Mouse (Mus musculus) 3134 (cell line): Measurements from ENCODE around the gene Sel1l3.

Experiments used
- DNase-seq: peaks from one replicate; pipeline ENCODE4 v3.0.0-alpha.2; 2011; ENCODE audit warnings: low spot score; ENCODE audit not compliant: insufficient read length; ENCODE audit errors: extremely low read depth

The Sel1l3 gene

DNA sequence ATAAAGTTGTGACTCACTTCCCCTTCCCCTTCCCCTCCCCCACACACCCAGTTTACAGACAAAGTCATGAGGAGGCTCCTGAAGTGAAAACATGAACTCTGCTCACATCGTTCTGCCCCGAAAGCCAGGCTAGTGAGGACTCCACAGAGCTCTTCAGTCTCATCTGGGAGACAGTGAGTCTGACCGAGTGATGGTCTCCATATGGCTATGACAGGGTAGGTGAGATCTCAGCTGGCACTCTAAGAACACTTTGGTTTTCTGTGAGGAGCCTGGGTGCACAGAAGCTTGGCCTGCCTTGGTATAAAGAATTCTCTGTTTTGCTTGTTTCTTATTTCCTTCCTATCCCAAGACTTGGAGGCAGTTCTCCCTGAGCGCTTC lies 67.1 kb downstream of the Sel1l3 start:
- no peak for DNase-seq

DNA sequence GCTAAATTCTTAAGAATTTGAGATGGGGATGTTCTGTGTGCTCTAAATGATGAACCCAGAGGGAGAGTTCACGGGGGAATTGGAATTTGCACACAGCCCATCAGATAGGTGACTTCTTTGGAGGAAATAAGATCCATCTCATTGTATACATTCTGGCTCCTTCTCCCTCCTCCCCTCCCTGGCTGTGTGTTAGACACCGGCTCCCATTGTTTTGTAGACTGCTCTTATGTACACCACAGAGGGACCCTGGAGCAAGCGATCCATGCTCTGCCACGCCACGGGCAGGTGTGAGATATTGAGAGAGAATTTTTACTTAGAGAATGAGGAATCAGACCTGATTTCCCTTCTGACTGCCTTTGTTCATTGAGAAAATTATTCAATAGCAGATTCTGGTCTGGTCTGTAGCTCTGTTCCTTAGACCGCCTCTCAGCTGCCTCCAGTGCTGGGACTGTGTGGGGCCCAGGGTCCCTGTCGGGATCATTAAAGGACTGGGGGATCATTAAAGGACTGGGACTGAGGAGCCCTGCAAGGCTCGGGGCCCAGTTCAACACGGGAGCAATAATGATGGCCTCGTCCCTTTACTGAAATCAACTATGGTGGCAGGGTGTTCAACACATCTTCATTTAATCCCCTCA lies 67.6 kb downstream of the Sel1l3 start:
- no peak for DNase-seq

DNA sequence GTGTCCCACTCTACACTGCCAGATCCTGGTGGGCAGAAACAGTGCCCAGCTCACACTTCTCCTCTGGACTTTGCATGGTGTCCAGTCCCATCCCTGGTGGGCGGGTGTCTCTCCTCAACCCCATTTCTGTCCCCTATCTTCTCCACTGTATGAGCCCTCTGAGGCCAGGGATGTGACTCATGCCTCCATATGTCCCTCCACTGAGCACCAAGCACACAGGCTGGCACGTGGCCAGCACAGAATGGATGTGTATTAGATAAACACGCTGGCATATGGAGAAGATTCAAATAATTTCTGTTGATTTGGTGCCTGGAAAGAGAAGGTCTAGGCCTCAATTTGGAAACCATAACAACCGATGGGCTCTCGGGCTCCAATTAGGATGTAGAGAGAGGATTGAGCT lies 71.1 kb downstream of the Sel1l3 start:
- DNase-seq: no peak

DNA sequence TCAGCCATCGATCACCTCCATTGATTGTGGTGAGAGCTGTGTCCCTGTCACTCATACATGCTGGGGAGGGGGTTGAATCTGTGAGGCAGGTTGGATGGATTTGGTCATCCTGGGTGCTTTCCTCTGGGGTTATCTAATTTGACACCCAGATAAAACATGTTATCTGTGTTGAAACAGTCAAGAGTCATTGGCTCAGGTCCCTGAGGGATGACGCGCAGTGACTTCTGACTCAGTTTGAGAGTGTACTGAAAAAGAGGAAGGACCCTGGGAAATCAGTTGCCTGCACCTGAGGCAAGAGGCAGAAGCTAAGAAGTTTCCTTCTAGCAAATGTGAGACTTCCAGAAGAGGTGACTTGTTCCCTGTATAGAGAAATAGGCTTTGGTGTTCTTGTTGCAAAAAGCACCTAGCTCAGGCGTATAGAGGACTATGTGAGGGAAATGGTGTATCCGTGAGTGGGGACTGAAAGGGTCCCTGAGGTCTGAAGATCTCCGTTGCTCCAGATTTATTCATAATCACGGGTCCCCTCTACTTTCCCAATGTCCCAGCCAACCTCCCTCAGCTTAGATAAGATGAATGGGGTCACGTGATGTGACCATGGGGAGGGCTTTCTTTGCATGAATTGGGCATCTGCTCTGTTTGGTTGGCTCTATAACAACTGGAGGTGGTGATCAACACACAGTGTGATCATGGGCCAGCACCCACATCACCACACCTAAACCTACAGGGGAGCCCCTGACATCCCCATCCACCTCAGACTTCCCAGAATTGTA lies 73.4 kb downstream of the Sel1l3 start:
- DNase-seq: no peak

DNA sequence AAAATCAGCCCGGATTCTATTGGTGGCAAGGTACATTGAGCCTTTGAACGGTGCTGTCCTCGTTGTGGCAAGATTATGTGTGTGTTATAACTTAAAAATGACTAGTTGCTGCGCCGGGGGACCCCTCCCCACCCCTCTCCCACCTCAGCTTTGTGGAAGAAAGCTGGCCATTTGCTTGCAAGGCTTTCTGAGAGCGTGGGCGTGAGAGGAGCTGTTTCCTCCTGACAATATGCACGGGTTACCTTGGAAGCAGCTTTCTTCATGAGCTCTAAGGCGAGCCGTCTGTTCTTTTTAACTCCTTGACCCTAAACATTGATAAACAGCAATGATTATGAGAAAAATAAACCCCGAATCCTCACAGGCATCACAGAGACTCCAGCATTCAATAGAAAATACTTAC lies 74.2 kb downstream of the Sel1l3 start:
- no peak for DNase-seq

DNA sequence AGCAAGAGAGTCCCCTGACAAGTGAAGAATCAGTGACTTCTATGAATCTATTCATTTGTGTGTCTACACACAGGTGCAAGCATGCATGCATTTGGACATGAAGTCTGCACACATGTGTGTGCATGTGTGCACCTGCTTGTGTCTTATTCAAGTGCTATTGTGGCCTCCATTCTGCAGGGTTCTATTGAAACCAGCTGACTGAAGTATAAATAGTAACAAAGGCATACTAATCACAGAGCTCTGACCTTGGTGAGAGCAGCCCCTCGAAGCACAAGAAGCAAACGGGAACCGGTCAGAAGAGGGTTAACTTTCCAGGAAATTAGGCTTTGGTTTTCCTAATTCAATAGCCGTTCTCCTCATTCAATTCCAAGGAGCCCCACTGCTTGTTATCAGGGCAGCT lies 74.6 kb downstream of the Sel1l3 start:
- DNase-seq: no peak

DNA sequence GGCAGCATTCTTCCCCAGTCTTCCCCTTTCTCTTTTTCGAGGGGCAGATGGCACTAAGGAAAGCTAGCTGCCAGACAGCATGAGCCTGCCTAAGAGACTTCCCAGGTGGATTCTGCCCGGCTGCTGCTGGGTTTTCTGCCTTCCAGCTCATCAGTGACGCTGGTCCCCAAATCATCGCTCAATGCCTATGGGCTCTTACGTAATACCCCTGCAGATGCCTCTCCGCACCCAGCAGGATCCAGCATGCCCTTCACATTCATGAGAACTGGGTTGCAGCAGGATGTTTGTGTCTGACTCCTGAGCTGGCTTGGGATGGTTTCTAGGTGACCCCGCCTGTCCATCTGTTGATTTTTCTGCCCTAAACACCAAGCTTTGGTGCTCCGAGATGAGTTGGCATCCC lies 75.7 kb downstream of the Sel1l3 start:
- no peak for DNase-seq

DNA sequence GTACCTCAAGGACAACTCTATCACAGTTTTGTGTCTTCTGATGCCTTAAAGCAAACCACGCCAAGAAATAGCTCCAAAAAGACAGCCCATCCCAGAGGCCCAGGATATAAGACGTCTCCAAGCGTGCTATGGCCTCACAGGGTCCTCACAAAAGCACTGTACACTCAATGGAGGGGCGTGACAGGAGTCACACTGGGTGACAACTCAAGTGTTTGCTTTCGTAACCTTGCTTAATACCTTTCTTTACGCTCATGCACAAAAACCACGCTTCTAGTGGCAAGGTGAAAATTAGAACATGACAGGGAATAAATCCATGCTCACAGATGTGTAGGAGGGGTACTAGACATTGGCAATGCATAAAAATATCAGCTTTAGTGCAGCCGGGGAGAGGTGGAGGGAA lies 77.7 kb downstream of the Sel1l3 start:
- no peak for DNase-seq

DNA sequence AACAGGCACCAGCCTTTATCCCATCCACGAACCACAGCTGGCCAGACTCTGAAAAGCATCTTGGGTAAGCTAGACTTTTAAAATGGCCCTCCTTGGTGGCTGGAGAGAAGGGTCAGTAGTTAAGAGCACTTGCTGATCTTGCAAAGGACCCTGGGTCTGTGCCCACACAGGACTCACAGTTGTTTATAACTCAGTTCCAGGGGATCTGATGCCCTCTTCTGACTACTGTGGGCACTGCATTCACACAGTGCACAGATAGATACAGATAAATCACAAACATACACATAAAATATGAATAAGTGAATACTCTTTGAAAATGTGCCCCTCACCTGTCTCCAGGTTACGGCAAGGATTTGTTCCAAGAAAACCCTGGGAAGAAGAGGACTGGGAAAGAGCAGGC lies 79.7 kb downstream of the Sel1l3 start:
- DNase-seq: no peak

DNA sequence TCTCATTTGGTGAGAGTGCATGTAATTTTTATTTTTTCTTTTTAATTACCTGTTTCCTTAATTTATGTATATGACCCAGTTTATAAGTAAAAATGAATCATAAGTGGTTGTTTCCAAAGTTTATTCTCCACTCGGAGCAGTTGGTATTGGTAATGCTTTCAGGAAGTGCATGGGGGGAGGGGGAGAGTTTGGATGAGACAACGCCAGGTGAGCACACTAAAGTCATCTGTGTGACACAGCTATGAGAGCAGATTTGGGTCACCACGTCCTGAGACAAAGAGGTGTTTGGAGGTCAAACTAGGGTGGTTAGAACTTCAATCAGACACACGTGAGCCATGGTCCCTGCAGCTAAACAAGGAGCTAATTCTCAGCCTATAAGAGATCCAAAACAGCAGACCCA lies 89.0 kb downstream of the Sel1l3 start:
- no peak for DNase-seq

DNA sequence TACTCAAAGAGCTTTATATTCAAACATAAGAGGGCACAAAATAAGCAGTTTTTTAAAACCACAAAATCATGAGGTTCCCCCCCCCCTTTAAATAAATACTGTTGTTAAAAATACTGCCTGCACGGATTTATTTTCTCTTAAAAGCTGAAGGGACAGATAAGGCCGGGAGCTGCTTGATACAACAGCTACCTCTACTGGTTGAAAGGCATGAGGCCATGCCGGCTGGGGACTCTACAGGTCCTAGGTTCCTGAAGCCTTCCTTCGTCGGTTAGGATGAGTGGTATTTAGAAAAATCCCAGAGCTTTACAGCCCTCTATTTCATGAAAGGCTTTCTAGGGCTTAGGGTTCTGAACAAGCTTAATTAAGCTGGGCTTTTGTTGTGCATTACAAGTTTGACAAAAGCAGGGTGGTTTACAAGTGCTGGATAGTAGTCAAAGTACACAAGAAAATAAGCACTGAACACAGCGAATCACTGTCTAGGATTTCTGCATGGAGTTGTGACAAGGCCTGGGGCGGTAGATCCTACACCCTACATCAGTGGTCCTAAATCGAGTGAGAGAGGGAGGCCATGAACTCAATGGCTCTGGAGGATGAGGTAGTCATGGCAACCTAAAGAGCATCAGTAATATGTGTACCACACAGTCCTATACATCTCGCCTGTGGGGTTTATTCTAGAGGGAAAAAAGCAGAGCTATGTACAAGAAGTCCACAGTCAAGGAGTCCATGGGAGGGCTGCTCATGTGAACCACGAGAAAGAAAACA lies 90.0 kb downstream of the Sel1l3 start:
- no peak for DNase-seq

DNA sequence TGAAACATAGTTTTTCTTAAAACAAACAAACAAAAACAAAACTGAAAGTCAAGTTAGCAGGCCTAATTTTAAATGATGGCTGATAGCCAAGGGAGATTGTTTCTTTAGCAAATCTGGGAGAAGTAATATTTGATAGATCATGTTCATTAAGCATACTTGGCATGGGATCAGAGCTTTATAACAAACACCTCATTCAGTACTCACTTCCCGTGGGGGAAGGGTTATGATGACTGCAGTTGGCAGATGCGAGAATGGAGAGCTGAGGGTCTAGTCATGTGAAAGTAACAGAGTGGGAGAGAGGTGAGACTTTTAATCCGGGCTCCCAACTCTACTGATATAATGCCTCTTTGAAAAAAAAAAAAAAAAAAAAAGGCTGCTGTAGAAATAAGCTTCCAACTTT lies 94.0 kb downstream of the Sel1l3 start:
- DNase-seq: no peak

DNA sequence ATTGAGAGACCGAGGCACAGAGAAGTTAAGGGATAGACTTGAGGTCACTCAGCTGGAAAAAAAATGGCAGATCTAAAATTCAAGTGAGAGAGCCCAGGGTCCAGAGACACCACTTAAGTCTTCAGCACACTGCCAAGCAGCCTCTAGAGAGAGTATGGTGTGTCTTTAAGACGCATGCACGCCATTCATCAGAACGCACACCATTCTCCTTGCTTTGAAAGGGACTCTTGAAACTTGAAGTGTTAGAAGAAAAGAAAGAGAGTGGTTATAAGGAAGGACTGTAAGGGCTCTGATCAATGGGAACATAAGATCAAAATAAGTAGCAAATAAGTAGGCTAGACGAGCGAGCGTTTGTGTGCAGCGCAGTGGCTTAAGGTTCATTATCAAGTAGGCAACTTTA lies 95.5 kb downstream of the Sel1l3 start:
- DNase-seq: no peak

DNA sequence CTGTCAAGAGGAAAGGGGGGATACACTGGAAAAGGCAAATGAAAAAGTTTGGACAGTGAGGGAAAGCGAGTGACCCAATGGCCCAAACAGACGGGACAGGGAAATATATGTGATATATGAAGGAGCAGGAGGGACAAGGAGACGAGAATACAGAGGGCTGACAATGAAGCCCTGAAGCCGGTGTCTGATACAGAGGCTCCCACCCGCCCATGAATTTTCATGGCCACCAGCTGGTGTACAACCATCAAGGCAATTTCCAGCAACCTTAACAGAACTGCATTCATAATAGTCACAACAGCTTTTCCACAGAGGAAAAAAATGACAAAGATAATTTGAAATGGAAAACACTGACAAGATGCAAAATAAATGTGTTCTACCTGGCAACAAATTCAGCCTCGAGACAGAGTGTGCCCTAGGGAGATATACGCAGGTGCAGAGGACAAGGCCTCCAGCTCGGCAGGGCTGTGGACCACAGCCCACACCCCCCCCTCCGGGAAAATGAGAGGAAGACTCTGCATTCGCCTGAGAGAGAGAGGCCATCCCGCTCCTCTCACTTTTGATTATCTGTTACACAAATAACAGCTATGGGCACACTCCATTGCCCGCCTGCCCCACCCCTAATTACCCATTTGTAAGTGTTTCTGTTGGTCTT lies 99.0 kb downstream of the Sel1l3 start:
- DNase-seq: no peak

DNA sequence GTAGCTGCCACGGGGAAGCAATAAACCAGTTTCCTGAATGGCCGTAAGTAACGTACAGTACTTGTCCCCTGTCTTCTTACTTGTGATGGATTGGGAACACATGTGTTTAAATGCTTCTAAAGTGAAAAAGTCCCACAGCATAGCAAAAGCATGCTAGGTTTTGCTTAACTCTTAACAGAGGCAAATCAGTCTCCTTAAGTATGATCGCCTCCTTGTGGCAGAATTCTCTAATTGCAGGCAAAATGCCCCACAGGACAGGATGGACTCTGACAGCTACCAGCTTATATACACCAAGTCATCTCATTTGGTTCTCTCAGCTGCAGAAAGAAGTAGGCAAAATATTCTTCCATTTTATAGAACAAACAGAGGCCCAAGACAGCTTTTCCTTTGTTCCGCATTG lies 100.8 kb downstream of the Sel1l3 start:
- no peak for DNase-seq

DNA sequence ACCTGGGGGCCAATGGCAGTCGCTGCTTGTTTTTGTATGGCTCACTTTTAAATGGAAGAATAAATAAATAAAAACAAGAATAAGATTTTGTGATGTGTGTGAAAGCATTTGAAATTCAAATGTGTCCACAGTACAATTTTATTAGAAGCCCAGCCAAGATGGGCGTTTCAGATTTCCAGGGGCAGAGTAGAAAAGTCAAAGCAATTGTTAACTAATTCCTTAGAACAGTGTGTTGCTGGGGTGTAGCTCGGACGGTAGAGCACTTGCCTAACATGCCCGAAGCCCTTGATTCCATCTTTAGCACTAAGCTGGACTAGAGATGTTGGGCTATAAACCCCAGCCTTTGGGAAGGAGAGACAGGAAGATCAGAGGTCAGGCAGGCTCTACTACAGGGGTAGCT lies 102.7 kb downstream of the Sel1l3 start:
- no peak for DNase-seq

DNA sequence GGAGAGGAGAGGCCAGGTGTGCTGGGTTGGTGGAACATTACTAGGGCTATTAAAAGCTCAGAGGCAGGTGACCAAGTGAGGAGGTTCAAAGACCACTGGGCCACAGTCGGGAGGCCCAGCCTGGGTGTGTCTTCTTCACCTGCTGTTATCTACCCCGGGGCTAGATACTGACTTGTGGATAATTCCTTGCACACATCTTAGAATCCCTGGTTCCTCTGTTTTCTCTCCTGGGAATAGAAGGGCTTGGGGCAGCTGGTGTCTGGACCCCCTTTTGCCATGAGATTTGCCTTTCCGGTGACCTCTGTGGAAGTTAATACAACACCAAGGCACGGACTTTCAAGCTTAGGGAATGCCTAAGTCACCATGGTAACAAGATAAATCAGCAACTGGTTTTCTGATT lies 103.5 kb downstream of the Sel1l3 start:
- DNase-seq: no peak

DNA sequence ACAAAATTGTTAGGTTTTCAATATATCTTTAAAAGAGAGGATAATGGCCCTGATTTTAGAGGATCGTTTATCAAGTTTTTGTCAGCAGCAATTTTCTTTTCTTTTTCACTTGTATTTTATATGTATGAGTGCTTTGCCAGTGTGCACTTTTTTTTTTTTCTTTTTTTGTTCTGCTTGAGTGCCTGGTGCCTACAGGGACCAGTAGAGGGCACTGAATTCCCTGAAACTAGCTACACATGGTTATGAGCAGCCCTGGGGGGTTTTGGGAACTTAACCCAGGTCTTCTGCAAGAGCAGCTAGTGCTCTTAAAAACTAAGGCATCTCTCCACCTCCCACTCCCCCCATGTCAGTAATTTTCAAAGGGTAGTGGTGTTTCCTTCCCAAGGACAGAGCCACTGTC lies 105.1 kb downstream of the Sel1l3 start:
- no peak for DNase-seq

DNA sequence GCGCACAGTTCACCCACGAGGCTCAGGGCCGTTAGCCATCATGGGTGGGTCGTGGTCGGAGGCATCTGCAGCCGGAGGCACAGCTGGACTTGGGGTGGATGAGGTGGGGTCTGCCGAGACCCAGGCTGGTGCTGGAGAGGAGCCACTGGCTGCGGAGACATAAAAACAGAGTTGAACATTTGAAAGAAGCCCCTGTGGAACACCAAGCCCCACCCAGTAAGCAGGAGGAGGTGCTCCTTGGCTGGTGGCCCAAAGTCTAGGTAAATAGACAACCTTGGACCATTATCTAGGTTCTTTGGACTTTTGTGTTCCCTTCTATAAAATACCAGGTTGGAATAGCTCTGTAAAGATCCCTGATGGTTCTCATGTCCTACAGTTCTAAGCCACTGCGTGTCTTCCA lies 105.7 kb downstream of the Sel1l3 start:
- no peak for DNase-seq

DNA sequence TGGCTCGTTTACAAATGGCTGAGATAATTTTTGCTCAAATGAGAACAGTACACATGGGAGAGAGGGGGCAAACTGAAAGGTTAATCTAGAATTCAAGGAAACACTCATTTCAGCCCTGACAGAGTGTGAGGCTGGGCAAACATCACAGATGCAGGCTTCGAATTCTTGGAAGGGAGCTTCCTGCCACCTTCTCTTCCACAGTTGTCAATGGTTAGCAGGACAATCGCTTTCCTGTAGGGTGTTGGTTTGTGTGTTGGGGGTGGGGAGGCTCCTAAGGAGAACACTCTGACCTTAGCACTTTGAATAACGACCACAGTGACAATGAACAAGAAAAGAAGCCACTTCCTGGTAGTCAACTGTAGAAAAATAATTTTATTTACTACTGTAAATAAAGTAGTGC lies 107.0 kb downstream of the Sel1l3 start:
- DNase-seq: no peak

DNA sequence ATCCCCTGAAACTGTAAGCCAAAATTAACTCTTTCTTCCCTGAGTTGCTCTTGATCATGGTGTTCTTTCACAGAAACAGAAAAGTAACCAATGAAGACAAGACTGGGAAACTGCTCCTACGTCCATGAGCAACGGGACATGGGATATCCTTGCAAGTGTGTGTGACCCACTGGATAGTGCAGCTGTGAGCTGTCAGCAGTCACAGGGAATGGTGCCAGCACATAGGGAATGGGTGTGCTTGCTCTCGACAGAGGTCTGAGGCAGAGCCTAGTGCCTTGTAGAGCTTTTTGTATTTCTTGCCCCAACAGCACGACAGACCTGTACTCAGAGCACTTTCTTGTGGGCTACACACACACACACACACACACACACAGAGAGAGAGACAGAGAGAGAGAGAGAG lies 107.6 kb downstream of the Sel1l3 start:
- DNase-seq: no peak

DNA sequence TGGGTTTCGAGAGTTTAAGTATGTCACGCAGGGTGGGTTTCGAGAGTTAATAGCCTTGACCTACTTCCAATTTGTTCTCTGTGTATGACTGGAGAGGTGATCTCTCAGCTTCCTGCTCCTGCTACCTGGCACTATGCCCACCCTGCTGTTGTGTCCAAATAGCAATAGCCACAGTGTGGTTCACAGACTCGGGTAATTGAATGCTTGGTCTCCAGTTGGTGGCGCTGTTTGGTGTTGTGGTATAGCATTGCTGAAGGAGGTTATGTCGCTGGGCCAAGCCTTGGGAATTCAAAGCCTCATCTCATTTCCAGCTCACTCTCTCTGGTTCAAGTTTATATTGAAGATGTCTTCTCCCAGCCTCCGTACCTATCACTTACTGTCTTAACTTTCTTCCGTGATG lies 108.0 kb downstream of the Sel1l3 start:
- no peak for DNase-seq
